Mouse (Mus musculus) kidney, embryonic 16.5 days (tissue): ENCODE measurements around the gene Hspb1. TPM values are rescaled to one million over a fixed set of nuclear protein-coding genes. Genes with fewer than 3 reads are reported as not detected.

Experiments
- ATAC-seq: fragments of 200-750 bp; cut with Nextera tagmentation; 2 replicates; pipeline ENCODE4 v1.8.0; 2017; ENCODE audit warnings: moderate TSS enrichment; ENCODE audit not compliant: low FRiP score, low TSS enrichment
- H3K27ac ChIP-seq: fragments of 300-500 bp; sonication (generic); 2 replicates; pipeline ENCODE4 v1.5.1; 2014; ENCODE audit warnings: low read length
- H3K27me3 ChIP-seq: fragments of 300-500 bp; sonication (generic); 2 replicates; pipeline ENCODE4 v1.6.1; 2014; ENCODE audit warnings: low read length, control low read depth, mixed read lengths; ENCODE audit not compliant: insufficient read depth
- H3K36me3 ChIP-seq: fragments of 300-500 bp; sonication (generic); 2 replicates; pipeline ENCODE4 v1.6.1; 2014; ENCODE audit warnings: low read length, control low read depth, mixed read lengths; ENCODE audit not compliant: insufficient read depth
- H3K4me1 ChIP-seq: fragments of 300-500 bp; sonication (generic); 2 replicates; pipeline ENCODE4 v1.6.1; 2014; ENCODE audit warnings: low read length, control low read depth, mixed read lengths; ENCODE audit not compliant: insufficient read depth
- H3K4me2 ChIP-seq: fragments of 300-500 bp; sonication (generic); replicated peaks from 2 replicates; pipeline ENCODE4 v1.6.1; 2014; ENCODE audit warnings: low read depth, low read length
- H3K4me3 ChIP-seq: fragments of 300-500 bp; sonication (generic); 2 replicates; pipeline ENCODE4 v1.5.1; 2014; ENCODE audit warnings: mild to moderate bottlenecking, low read length
- H3K9ac ChIP-seq: fragments of 300-500 bp; sonication (generic); replicated peaks from 2 replicates; pipeline ENCODE4 v1.6.1; 2014; ENCODE audit warnings: low read length
- H3K9me3 ChIP-seq: fragments of 300-500 bp; sonication (generic); 2 replicates; pipeline ENCODE4 v1.6.1; 2016; ENCODE audit warnings: low read length, control low read depth
- WGBS: fragments of 180-500 bp; shearing (Covaris S2); extraction: QIAGEN DNeasy Blood & Tissue Kit; methylation state at CpG from one replicate; pipeline ENCODE4 v1.1.7; 2014; 5-methylcytosine and 5-hydroxymethylcytosine counted together
- polyA plus RNA-seq: library from polyadenylated mRNA; unstranded; fragments of >200 nt; fragmentation: Nextera tagmentation; extraction: Ambion mirVana; gene quantifications from 2 replicates; pipeline ENCODE4 v1.2.1, GENCODE M21; 2015

Hspb1 gene
- 69.9 and 70.5 TPM in 2 replicates for polyA plus RNA-seq

GRCm38 (mm10) chr5:135887675-135888102, at the start of gene Hspb1:
Gene Hspb1 (plus strand): TSS chr5:135887919.
- ATAC-seq, result peak; percentile 62
- Histone ChIP-seq H3K27ac (0 out of 2 replicates have a peak within 1 kb of the TSS, but pooled peaks have one; percentile 24), H3K36me3 (no peaks in the 10 kb centered on the region), H3K4me3 (peak within 1 kb of the TSS; percentile 45), H3K4me2 (peak within 1 kb of the TSS; percentile 65), H3K9ac (peak within 1 kb of the TSS; percentile 55), H3K27me3 (peaks cover 16% of the 10 kb centered on the region), H3K9me3 (no peaks in the 10 kb centered on the region), H3K4me1 (peaks cover 19% of the 10 kb centered on the region)
- WGBS, result under 1% methylated on average over 24 of the region's 24 CpGs

DNA sequence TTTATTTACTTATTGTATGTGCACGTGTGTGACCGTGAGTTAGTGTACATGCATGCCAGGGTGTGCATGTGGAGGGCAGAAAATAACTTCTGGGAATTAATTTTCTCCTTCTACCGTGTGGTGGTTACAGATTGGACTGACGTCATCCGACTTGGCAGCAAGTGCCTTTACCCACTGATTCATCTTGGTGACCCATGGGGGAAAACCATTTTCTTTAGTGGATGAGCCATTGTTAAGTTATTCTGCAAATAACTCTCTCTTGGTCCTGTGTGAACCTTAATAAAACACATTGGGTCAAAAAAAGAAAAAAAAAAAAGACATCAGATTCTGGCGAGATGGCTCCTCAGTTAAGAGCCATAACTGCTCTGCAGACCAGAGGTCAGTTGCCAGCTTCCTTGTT, 46.1 kb upstream of the Hspb1 start:
- Histone ChIP-seq H3K9ac (no peak overlapping the region), H3K36me3 (no peaks in the 10 kb centered on the region), H3K4me3 (no peak overlapping the region), H3K9me3 (no peaks in the 10 kb centered on the region), H3K27ac (no peak overlapping the region), H3K27me3 (no peaks in the 10 kb centered on the region), H3K4me1 (no peaks in the 10 kb centered on the region), H3K4me2 (no peak overlapping the region)
- 71% methylated on average over 6 of the region's 6 CpGs for WGBS
- no peak for ATAC-seq

DNA sequence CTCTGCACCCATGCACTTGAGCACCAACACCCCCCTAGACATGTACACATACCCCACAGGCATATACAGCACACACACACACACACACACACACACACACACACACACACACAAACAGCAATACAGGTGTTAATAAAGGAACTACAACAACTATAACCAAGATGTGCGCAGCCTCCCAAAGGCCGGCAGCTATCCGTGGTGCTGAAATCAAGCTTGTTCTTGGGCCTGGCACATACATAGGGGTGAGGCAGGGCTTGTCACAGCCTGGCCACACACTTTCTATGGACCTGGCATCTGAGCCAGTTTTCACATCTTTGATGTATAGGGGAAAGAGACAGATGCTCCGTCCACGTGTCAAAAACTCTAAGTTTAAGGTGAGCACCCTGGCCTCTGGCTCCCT, 44.3 kb upstream of the Hspb1 start:
- H3K27ac ChIP-seq, result no peak overlapping the region
- H3K9me3 ChIP-seq, result peaks cover 4% of the 10 kb centered on the region; the same call in 1 of the 2 replicates
- H3K27me3 ChIP-seq, result no peaks in the 10 kb centered on the region
- no peaks in the 10 kb centered on the region for H3K36me3 ChIP-seq
- ATAC-seq, result no peak
- H3K4me3 ChIP-seq, result no peak overlapping the region
- no peak overlapping the region for H3K4me2 ChIP-seq
- H3K4me1 ChIP-seq, result no peaks in the 10 kb centered on the region
- no peak overlapping the region for H3K9ac ChIP-seq
- 21% methylated on average over 5 of the region's 5 CpGs for WGBS

DNA sequence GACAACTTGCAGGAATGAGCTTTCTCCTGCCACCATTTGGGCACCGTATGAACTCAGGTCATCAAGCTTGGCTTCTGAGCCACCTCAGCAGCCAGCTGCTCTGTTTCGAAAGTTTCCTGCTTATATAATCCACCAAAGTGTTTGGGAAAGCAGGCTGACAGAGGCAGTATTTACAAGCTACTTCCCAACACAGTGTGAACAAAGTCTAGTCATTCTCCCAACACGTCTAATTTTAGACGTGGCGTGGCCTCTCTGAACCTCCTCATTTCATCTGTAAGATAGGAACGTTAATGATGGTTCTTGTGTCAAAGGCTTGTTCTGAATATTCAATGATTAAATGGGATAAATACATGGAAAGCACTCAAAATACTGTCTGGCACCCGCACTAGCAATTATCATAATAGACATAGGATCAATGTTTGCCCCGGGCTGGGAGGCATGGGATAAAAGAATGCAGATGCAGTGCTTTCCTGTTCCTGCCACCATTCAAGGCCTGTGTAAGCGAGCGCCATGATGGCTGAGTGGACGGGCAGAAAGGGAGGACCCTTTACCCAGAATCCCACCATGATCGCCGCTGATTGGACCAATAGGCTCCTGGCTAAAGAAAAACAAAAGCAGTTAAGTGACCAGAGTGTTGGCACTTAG, 41.9 kb upstream of the Hspb1 start:
- H3K36me3 ChIP-seq, result no peaks in the 10 kb centered on the region
- no peak overlapping the region for H3K27ac ChIP-seq
- peaks cover 15% of the 10 kb centered on the region for H3K27me3 ChIP-seq
- H3K9ac ChIP-seq, result no peak overlapping the region
- no peak for ATAC-seq
- peaks cover 4% of the 10 kb centered on the region; the same call in 1 of the 2 replicates for H3K9me3 ChIP-seq
- H3K4me3 ChIP-seq, result no peak overlapping the region
- 77% methylated on average over 13 of the region's 13 CpGs for WGBS
- H3K4me1 ChIP-seq, result peaks cover 1% of the 10 kb centered on the region; the same call in 1 of the 2 replicates
- H3K4me2 ChIP-seq, result no peak overlapping the region

DNA sequence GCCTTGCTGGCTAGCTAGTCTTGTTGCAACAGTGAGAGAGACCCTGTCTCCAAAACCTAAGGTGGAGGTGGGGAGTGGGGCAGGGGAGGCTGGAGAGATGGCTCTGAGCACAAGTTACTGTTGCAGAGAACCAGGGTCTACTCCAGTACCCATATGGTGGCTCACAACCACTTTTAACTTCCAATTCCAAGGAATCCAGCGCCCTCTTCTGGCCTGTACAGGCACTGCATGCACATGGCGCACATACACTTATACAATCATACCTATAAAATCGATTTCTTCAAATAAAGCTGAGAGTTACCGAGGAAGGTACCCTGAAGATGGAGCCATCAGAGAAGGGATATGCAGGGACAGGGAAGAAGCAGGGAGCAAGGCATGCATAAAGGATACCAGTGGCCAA, 40.3 kb upstream of the Hspb1 start:
- Histone ChIP-seq H3K4me1 (peaks cover 13% of the 10 kb centered on the region), H3K27me3 (peaks cover 31% of the 10 kb centered on the region), H3K4me2 (no peak overlapping the region), H3K27ac (no peak overlapping the region), H3K4me3 (no peak overlapping the region), H3K36me3 (no peaks in the 10 kb centered on the region), H3K9ac (no peak overlapping the region), H3K9me3 (peaks cover 4% of the 10 kb centered on the region; the same call in 1 of the 2 replicates)
- no peak for ATAC-seq
- 77% methylated on average over 4 of the region's 4 CpGs for WGBS

- H3K4me3 ChIP-seq, result no peak overlapping the region
- 71% methylated on average over 3 of the region's 3 CpGs for WGBS
- ATAC-seq, result no peak
- H3K27me3 ChIP-seq, result peaks cover 35% of the 10 kb centered on the region
- H3K27ac ChIP-seq, result no peak overlapping the region
- no peak overlapping the region for H3K9ac ChIP-seq
- H3K4me1 ChIP-seq, result peaks cover 13% of the 10 kb centered on the region
- peaks cover 4% of the 10 kb centered on the region; the same call in 1 of the 2 replicates for H3K9me3 ChIP-seq
- no peaks in the 10 kb centered on the region for H3K36me3 ChIP-seq
- no peak overlapping the region for H3K4me2 ChIP-seq
Observed at GRCm38 (mm10) chr5:135847881-135848280, 39.8 kb upstream of the Hspb1 start.

DNA sequence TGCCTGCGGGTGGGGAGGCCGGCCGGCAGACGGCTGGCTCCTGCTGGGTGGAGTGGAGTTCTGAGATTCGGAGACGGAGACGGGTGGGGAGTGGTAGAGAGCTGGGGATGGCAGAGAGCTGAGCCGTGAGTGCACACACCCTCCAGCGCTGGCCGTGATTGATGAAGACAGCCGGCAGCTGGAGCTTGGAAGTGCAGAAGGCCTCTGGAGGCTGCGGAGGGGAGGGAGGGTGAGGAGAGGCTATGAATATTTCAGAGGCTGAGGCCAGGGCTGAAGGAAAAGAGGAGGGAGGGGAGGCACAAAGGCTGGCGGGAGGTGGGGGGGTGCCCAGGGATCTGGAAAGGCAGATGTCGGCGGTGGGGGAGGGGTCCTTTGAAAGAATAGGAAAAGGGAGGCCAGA, 36.7 kb upstream of the Hspb1 start:
- Histone ChIP-seq H3K4me2 (0 out of 2 replicates have a peak overlapping the region, but pooled peaks have one; percentile 6), H3K36me3 (no peaks in the 10 kb centered on the region), H3K27ac (no peak overlapping the region), H3K9ac (no peak overlapping the region), H3K4me3 (no peak overlapping the region), H3K4me1 (peaks cover 13% of the 10 kb centered on the region), H3K27me3 (peaks cover 63% of the 10 kb centered on the region), H3K9me3 (peaks cover 4% of the 10 kb centered on the region; the same call in 1 of the 2 replicates)
- ATAC-seq, result peak; percentile 83
- under 1% methylated on average over 15 of the region's 15 CpGs for WGBS

GRCm38 (mm10) chr5:135851481-135851880, 36.2 kb upstream of the Hspb1 start:
- 0 out of 2 replicates have a peak overlapping the region, but pooled peaks have one; percentile 6 for H3K4me2 ChIP-seq
- 5% methylated on average over 14 of the region's 14 CpGs for WGBS
- peaks cover 13% of the 10 kb centered on the region for H3K4me1 ChIP-seq
- no peak overlapping the region for H3K4me3 ChIP-seq
- H3K27ac ChIP-seq, result no peak overlapping the region
- H3K36me3 ChIP-seq, result no peaks in the 10 kb centered on the region
- no peak overlapping the region for H3K9ac ChIP-seq
- ATAC-seq, result no peak
- peaks cover 4% of the 10 kb centered on the region; the same call in 1 of the 2 replicates for H3K9me3 ChIP-seq
- peaks cover 68% of the 10 kb centered on the region for H3K27me3 ChIP-seq

DNA sequence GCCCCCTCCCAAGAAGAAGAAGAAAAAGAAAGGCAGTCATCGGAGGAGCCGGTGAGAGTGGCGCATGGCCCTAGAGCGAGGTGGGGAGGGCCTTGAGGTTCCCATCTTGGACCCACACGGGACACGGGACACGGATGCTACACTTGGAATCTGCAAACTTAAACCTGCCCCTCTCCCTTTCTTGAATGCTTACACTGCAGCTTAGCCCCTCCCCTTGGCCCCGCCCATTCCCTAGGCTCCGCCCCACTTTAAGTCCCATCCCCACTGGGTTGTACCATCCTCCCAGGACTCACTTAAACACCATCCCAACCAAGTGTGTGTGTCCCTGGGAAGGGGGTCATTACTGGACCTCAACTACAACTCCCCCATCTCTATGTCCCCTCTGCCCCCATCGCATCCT, 35.3 kb upstream of the Hspb1 start:
- no peak overlapping the region for H3K27ac ChIP-seq
- peaks cover 77% of the 10 kb centered on the region for H3K27me3 ChIP-seq
- peaks cover 4% of the 10 kb centered on the region; the same call in 1 of the 2 replicates for H3K9me3 ChIP-seq
- no peak overlapping the region for H3K4me3 ChIP-seq
- H3K4me2 ChIP-seq, result peak overlapping the region; percentile 26; the same call in 1 of the 2 replicates
- 3% methylated on average over 10 of the region's 10 CpGs for WGBS
- ATAC-seq, result no peak
- no peak overlapping the region for H3K9ac ChIP-seq
- H3K36me3 ChIP-seq, result no peaks in the 10 kb centered on the region
- peaks cover 13% of the 10 kb centered on the region for H3K4me1 ChIP-seq

DNA sequence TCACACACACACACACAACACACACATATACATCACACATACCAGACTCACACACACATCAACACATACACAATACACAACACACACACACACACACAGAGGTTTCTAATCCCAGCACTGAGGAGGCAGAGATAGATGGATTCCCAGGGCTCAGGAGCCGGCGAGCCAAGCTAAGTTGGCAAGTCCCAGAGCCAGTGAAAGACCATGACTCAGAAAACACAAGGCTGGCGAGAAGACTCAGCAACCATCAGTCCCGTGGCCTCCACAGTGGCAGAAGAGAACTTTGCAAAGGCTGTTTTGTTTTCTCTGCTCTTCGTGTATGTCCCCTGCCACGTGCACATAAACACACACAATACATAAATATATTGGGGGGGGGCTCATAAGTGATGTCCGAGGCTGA, 34.0 kb upstream of the Hspb1 start:
- 64% methylated on average over 7 of the region's 7 CpGs for WGBS
- H3K36me3 ChIP-seq, result no peaks in the 10 kb centered on the region
- peaks cover 90% of the 10 kb centered on the region for H3K27me3 ChIP-seq
- H3K4me1 ChIP-seq, result peaks cover 13% of the 10 kb centered on the region
- no peak for ATAC-seq
- H3K9me3 ChIP-seq, result no peaks in the 10 kb centered on the region
- H3K4me2 ChIP-seq, result no peak overlapping the region
- no peak overlapping the region for H3K9ac ChIP-seq
- H3K4me3 ChIP-seq, result no peak overlapping the region
- H3K27ac ChIP-seq, result no peak overlapping the region
